ENCODE assay signal across 8 mouse cellular contexts in the genomic region with DNA sequence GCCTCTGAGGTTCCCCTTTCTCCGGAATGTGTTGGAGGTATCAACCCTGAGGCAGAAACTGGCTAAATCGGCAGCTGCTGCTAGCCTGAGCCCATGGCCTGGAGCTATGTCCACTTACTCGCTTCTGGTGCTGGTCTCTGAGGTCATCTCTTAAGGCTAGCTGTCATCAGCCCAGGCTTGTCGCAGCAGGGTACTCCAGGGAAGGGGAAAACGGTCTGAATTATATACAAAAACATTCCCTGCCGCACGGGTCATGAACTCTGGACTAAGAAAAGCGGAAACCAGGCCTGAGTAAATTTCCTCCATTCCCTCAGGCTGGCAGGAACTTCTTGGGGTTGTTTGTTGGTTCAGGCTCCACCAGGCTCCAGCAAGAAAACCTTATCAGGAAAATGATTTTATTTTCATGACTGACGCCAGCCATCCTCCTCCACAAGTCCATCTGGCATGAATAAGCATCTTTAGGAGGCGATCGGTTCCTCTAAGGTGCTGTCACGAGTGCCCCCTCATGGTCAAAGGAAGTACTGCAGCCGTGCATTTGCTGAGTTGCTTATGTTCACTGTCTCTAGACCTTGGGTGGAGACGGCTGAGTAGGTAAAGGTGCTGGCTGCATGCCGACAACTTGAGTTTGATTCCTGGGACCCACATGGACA. TPM values are rescaled to one million over a fixed set of nuclear protein-coding genes. Genes with fewer than 3 reads are reported as not detected.
DNase-seq lines count a peak whose midpoint lies in the region; ATAC-seq and TF ChIP-seq lines count a peak whose summit lies in the region.

No protein-coding gene starts in this region.

- TF ChIP-seq POLR2A in MEL (IDR thresholded peaks at IDR 0.05; ENCODE audit: control insufficient read depth in 1 of 2, insufficient read depth in 1 of 2, low read depth in 1 of 2, low read length in 2 of 2, poor library complexity in 1 of 2) = peak in 1 of 2 experiments; percentile 65; a peak in 2 of 4 replicates
- TF ChIP-seq POLR2A in cerebellum, adult 2 months (IDR thresholded peaks at IDR 0.05; ENCODE audit: borderline replicate concordance, insufficient read depth, low read length) = peak; percentile 39; the same call in 1 of the 2 replicates

- no peaks in the 10 kb centered on the region for H3K9me3 ChIP-seq in MEL (replicated peaks; ENCODE audit: insufficient read depth, low read length)
- H3K9me3 ChIP-seq in forebrain, postnatal 0 days (ENCODE audit: low read length) = no peaks in the 10 kb centered on the region
- no peaks in the 10 kb centered on the region for H3K9me3 ChIP-seq in lung, embryonic 16.5 days (ENCODE audit: control insufficient read depth, low read length)

- WGBS in cerebellum, adult 2 months = 5% methylated on average over 15 of the region's 15 CpGs
- 24% methylated on average over 15 of the region's 15 CpGs for WGBS in forebrain, postnatal 0 days
- 17% methylated on average over 15 of the region's 15 CpGs for WGBS in lung, embryonic 16.5 days

- peaks cover 0 to 27% of the 10 kb centered on the region in 2 experiments; a peak in 2 of 4 replicates for H3K36me3 ChIP-seq in MEL (ENCODE audit: control insufficient read depth in 1 of 2, insufficient read depth in 2 of 2, low read length in 2 of 2)
- H3K36me3 ChIP-seq in forebrain, postnatal 0 days (ENCODE audit: insufficient read depth) = no peaks in the 10 kb centered on the region
- H3K36me3 ChIP-seq in lung, embryonic 16.5 days (ENCODE audit: control insufficient read depth, insufficient read depth, low read length) = no peaks in the 10 kb centered on the region

- TF ChIP-seq EP300 in MEL (IDR thresholded peaks at IDR 0.05; ENCODE audit: low read depth in 1 of 2, low read length in 2 of 2) = peak; percentile 73 to 78

- H3K79me2 ChIP-seq in MEL (ENCODE audit: control insufficient read depth, insufficient read depth, low read length, poor library complexity) = peaks cover 5% of the 10 kb centered on the region

- peak; percentile 99 for DNase-seq in MEL (ENCODE audit: low read depth, low spot score)
- DNase-seq in cerebellum, adult 2 months = peak; percentile 94 to 99
- peak; percentile 95 for DNase-seq in forebrain, postnatal 0 days
- DNase-seq in layer of hippocampus, adult 9-10 months (ENCODE audit: low spot score) = peak; percentile 99
- DNase-seq in retina, adult 2 months (ENCODE audit: low read depth, low spot score) = peak; percentile 87
- DNase-seq in thymus, postnatal 36 days = peak; percentile 93 to 97

- TF ChIP-seq RAD21 in MEL (IDR thresholded peaks at IDR 0.05; ENCODE audit: low read depth, low read length) = peak; percentile 86

- H3K4me2 ChIP-seq in forebrain, postnatal 0 days (ENCODE audit: low read depth) = no peak overlapping the region
- peak overlapping the region; percentile 19 for H3K4me2 ChIP-seq in lung, embryonic 16.5 days (ENCODE audit: low read depth, low read length)

- H3K27me3 ChIP-seq in MEL (ENCODE audit: control insufficient read depth in 1 of 2, insufficient read depth in 2 of 2, low read length in 2 of 2) = no peaks in the 10 kb centered on the region
- no peaks in the 10 kb centered on the region for H3K27me3 ChIP-seq in cerebellum, adult 2 months (ENCODE audit: control insufficient read depth, insufficient read depth, low read length)
- H3K27me3 ChIP-seq in forebrain, postnatal 0 days (ENCODE audit: insufficient read depth, low read length) = no peaks in the 10 kb centered on the region
- H3K27me3 ChIP-seq in lung, embryonic 16.5 days (ENCODE audit: control insufficient read depth, insufficient read depth, low read depth, low read length) = no peaks in the 10 kb centered on the region

- H3K4me1 ChIP-seq in MEL (ENCODE audit: control insufficient read depth in 1 of 2, insufficient read depth in 2 of 2, low read length in 2 of 2) = peaks cover 10 to 44% of the 10 kb centered on the region in 2 experiments
- H3K4me1 ChIP-seq in cerebellum, adult 2 months (ENCODE audit: control insufficient read depth, insufficient read depth, low read length) = peaks cover 16% of the 10 kb centered on the region; the same call in 1 of the 2 replicates
- H3K4me1 ChIP-seq in forebrain, postnatal 0 days (ENCODE audit: insufficient read depth) = peaks cover 20% of the 10 kb centered on the region
- peaks cover 18% of the 10 kb centered on the region for H3K4me1 ChIP-seq in lung, embryonic 16.5 days (replicated peaks; ENCODE audit: control insufficient read depth, insufficient read depth, low read length)

- peak overlapping the region; percentile 68 for H3K9ac ChIP-seq in MEL (ENCODE audit: control insufficient read depth, low read depth, low read length, poor library complexity, severe bottlenecking)
- H3K9ac ChIP-seq in forebrain, postnatal 0 days = no peak overlapping the region
- no peak overlapping the region for H3K9ac ChIP-seq in lung, embryonic 16.5 days (ENCODE audit: low read length)

- ATAC-seq in forebrain, postnatal 0 days = peak; percentile 18; the same call in 1 of the 2 replicates
- peak; percentile 60 to 72 for ATAC-seq in hematopoietic stem cell, adult 5-6 weeks (replicated peaks in 1 of 2; ENCODE audit: insufficient read depth in 1 of 2, low FRiP score in 2 of 2, low TSS enrichment in 1 of 2, low read depth in 1 of 2, poor library complexity in 2 of 2, severe bottlenecking in 2 of 2)
- ATAC-seq in lung, embryonic 16.5 days (ENCODE audit: low read depth) = peak; percentile 47

- peak; percentile 91 to 99 (median 98) for TF ChIP-seq CTCF in MEL (IDR thresholded peaks at IDR 0.05 in 2 of 3, conservative IDR thresholded peaks at IDR 0.05 in 1 of 3; ENCODE audit: control insufficient read depth in 1 of 3, insufficient read depth in 1 of 3, low read depth in 2 of 3, low read length in 3 of 3, poor library complexity in 1 of 3, severe bottlenecking in 1 of 3)
- peak; percentile 98 for TF ChIP-seq CTCF in cerebellum, adult 2 months (IDR thresholded peaks at IDR 0.05; ENCODE audit: borderline replicate concordance, insufficient read depth, low read depth, low read length)
- peak; percentile 99 for TF ChIP-seq CTCF in forebrain, postnatal 0 days (IDR thresholded peaks at IDR 0.05; ENCODE audit: low read depth)

- H3K4me3 ChIP-seq in MEL (ENCODE audit: control insufficient read depth in 1 of 2, insufficient read depth in 1 of 2, low read depth in 2 of 2, low read length in 2 of 2) = peak overlapping the region; percentile 38 to 56
- peak overlapping the region; percentile 44 for H3K4me3 ChIP-seq in cerebellum, adult 2 months (replicated peaks; ENCODE audit: insufficient read depth, low read depth, low read length)
- H3K4me3 ChIP-seq in forebrain, postnatal 0 days (ENCODE audit: low read depth, low read length) = no peak overlapping the region
- no peak overlapping the region; the same call in 1 of the 2 replicates for H3K4me3 ChIP-seq in lung, embryonic 16.5 days (ENCODE audit: low read length)

- H3K27ac ChIP-seq in MEL (ENCODE audit: control insufficient read depth, low read depth, low read length) = peak overlapping the region; percentile 66
- H3K27ac ChIP-seq in cerebellum, adult 2 months (ENCODE audit: insufficient read depth, low read length) = peak overlapping the region; percentile 90
- peak overlapping the region; percentile 47; the same call in 1 of the 2 replicates for H3K27ac ChIP-seq in forebrain, postnatal 0 days (ENCODE audit: low read depth, low read length)
- H3K27ac ChIP-seq in lung, embryonic 16.5 days (ENCODE audit: low read length) = peak overlapping the region; percentile 34

RNA-seq across cellular contexts. Expression of a gene that starts 1.7 kb away (rescaled TPM):
- 7.0 and 9.1 TPM in 2 replicates for total RNA-seq in MEL (2012; rRNA removed)
- polyA plus RNA-seq in MEL (2012; ENCODE audit: insufficient read depth in 1 of 2, insufficient read length in 2 of 2, low read depth in 1 of 2, low replicate concordance in 2 of 2, missing spikeins in 1 of 2) = 10 to 100 TPM in 1 of 2 experiments, not detected in 1; 13.1 TPM
- polyA plus RNA-seq in cerebellum, adult 2 months (2012; rRNA removed) = 7.3 and 8.5 TPM in 2 replicates
- total RNA-seq in forebrain, postnatal 0 days (2014; rRNA removed) = 11.2 and 14.2 TPM in 2 replicates
- polyA plus RNA-seq in forebrain, postnatal 0 days (2015; fragmentation: Nextera tagmentation; extraction: Ambion mirVana) = 8.5 and 11.2 TPM in 2 replicates
- 14.7 and 14.9 TPM in 2 replicates for total RNA-seq in hematopoietic stem cell, adult 5-6 weeks (2017)
- polyA plus RNA-seq in lung, embryonic 16.5 days (2015; fragmentation: Nextera tagmentation; extraction: Ambion mirVana) = 7.2 and 7.4 TPM in 2 replicates

RNA-seq across cellular contexts. Expression of a gene that starts 11.5 kb away (rescaled TPM):
- 0.07 TPM in 1 of 2 replicates, not detected in the other for total RNA-seq in MEL (2012; rRNA removed)
- polyA plus RNA-seq in MEL (2012; ENCODE audit: insufficient read depth in 1 of 2, insufficient read length in 2 of 2, low read depth in 1 of 2, low replicate concordance in 2 of 2, missing spikeins in 1 of 2) = under 1 TPM in 1 of 2 experiments, not detected in 1; 0.26 TPM
- polyA plus RNA-seq in cerebellum, adult 2 months (2012; rRNA removed) = 0.08 and 0.25 TPM in 2 replicates
- not detected in 2 replicates for total RNA-seq in forebrain, postnatal 0 days (2014; rRNA removed)
- polyA plus RNA-seq in forebrain, postnatal 0 days (2015; fragmentation: Nextera tagmentation; extraction: Ambion mirVana) = 0.06 and 0.07 TPM in 2 replicates
- total RNA-seq in hematopoietic stem cell, adult 5-6 weeks (2017) = not detected in 2 replicates
- 0.74 and 2.9 TPM in 2 replicates for polyA plus RNA-seq in lung, embryonic 16.5 days (2015; fragmentation: Nextera tagmentation; extraction: Ambion mirVana)

RNA-seq across cellular contexts. Expression of a gene that starts 17.9 kb away (rescaled TPM):
- 96.6 and 99.3 TPM in 2 replicates for total RNA-seq in MEL (2012; rRNA removed)
- polyA plus RNA-seq in MEL (2012; ENCODE audit: insufficient read depth in 1 of 2, insufficient read length in 2 of 2, low read depth in 1 of 2, low replicate concordance in 2 of 2, missing spikeins in 1 of 2) = 100 to 1,000 TPM in 1 of 2 experiments, not detected in 1; 102 TPM
- 98.2 and 102 TPM in 2 replicates for polyA plus RNA-seq in cerebellum, adult 2 months (2012; rRNA removed)
- total RNA-seq in forebrain, postnatal 0 days (2014; rRNA removed) = 59.6 and 84.6 TPM in 2 replicates
- polyA plus RNA-seq in forebrain, postnatal 0 days (2015; fragmentation: Nextera tagmentation; extraction: Ambion mirVana) = 136 and 143 TPM in 2 replicates
- total RNA-seq in hematopoietic stem cell, adult 5-6 weeks (2017) = 62.3 and 99.8 TPM in 2 replicates
- 71.0 and 74.7 TPM in 2 replicates for polyA plus RNA-seq in lung, embryonic 16.5 days (2015; fragmentation: Nextera tagmentation; extraction: Ambion mirVana)

RNA-seq across cellular contexts. Expression of a gene that starts 33.4 kb away (rescaled TPM):
- not detected in 2 replicates for total RNA-seq in MEL (2012; rRNA removed)
- polyA plus RNA-seq in MEL (2012; ENCODE audit: insufficient read depth in 1 of 2, insufficient read length in 2 of 2, low read depth in 1 of 2, low replicate concordance in 2 of 2, missing spikeins in 1 of 2) = not detected
- 0.15 and 0.25 TPM in 2 replicates for polyA plus RNA-seq in cerebellum, adult 2 months (2012; rRNA removed)
- not detected in 2 replicates for total RNA-seq in forebrain, postnatal 0 days (2014; rRNA removed)
- polyA plus RNA-seq in forebrain, postnatal 0 days (2015; fragmentation: Nextera tagmentation; extraction: Ambion mirVana) = not detected in 2 replicates
- total RNA-seq in hematopoietic stem cell, adult 5-6 weeks (2017) = not detected in 2 replicates
- not detected in 2 replicates for polyA plus RNA-seq in lung, embryonic 16.5 days (2015; fragmentation: Nextera tagmentation; extraction: Ambion mirVana)

RNA-seq across cellular contexts. Expression of a gene that starts 40.4 kb away (rescaled TPM):
- 331 and 353 TPM in 2 replicates for total RNA-seq in MEL (2012; rRNA removed)
- 100 to 1,000 TPM in 1 of 2 experiments, not detected in 1; 382 TPM for polyA plus RNA-seq in MEL (2012; ENCODE audit: insufficient read depth in 1 of 2, insufficient read length in 2 of 2, low read depth in 1 of 2, low replicate concordance in 2 of 2, missing spikeins in 1 of 2)
- 75.1 and 77.2 TPM in 2 replicates for polyA plus RNA-seq in cerebellum, adult 2 months (2012; rRNA removed)
- 1,009 and 1,140 TPM in 2 replicates for total RNA-seq in forebrain, postnatal 0 days (2014; rRNA removed)
- polyA plus RNA-seq in forebrain, postnatal 0 days (2015; fragmentation: Nextera tagmentation; extraction: Ambion mirVana) = 1,672 and 1,955 TPM in 2 replicates
- 122 and 126 TPM in 2 replicates for total RNA-seq in hematopoietic stem cell, adult 5-6 weeks (2017)
- 460 and 462 TPM in 2 replicates for polyA plus RNA-seq in lung, embryonic 16.5 days (2015; fragmentation: Nextera tagmentation; extraction: Ambion mirVana)

Comparison
In these comparisons a context has a peak if more than half of its experiments do, and no peak if none do; other contexts are left out.
1. H3K27ac ChIP-seq: peak in every context shown above with its lines; median percentile 90 in cerebellum, adult 2 months; 66 in MEL; 47 in forebrain, postnatal 0 days; 34 in lung, embryonic 16.5 days.
2. H3K4me3 ChIP-seq: peak in MEL (2 of 2) and cerebellum, adult 2 months (single experiment); none in forebrain, postnatal 0 days (single experiment) and lung, embryonic 16.5 days (single experiment).
3. Peak in every context shown above with its lines, with median percentiles within 50 percentile points of each other: DNase-seq, CTCF ChIP-seq and ATAC-seq.